Mouse (Mus musculus): Measurements from ENCODE around the gene Ngfr. TPM values are rescaled to one million over a fixed set of nuclear protein-coding genes. Genes with fewer than 3 reads are reported as not detected.
A peak's percentile ranks its signal among the peaks of the same experiment; 100 is the strongest.

Gene Ngfr
- polyA plus RNA-seq, 1 experiment from 2014 or later: 14.6 TPM

DNA sequence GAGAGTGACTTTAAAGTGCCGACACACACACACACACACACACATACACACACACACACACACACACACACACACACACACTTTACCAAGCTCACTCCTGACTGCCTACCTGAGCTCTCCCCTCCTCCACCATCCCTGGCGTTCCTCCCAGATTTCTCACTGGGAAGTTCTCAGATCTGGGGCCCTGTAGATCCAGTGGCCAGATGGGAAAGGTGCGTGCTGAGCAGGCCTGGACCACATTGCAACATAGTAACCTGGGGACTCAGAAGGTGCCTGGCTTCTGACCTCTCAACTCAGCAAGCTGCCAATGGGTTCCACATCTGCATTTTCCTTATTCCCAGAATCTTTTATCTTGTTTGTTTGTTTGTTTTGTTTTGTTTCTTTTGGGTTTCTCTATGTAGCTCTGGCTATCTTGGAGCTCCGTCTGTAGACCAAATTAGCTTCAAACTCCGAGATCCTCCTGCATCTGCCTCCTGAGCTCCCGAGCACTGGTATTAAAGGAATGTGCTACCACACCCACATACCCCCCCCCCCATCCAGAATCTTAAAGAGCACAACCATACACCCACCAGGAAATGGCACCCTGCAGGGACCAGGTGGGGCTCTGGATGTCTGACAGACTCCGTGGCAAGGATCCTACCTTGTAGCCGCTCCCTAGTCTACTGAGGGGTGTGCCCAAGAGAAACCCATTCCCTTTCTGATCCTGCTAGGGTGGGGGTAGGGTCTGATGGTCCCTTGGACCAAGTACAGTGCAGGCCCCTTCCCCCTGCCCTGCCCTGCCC is 42.8 kb downstream of the Ngfr start:
- no peaks in the 10 kb centered on the region for H3K36me3 ChIP-seq (ENCODE audit: control insufficient read depth, insufficient read depth, low read length)
- H3K9ac ChIP-seq (ENCODE audit: low read length): no peak overlapping the region
- H3K9me3 ChIP-seq (ENCODE audit: control insufficient read depth, low read length): no peaks in the 10 kb centered on the region
- H3K27me3 ChIP-seq (ENCODE audit: control insufficient read depth, insufficient read depth, low read length): no peaks in the 10 kb centered on the region
- no peak for ATAC-seq (ENCODE audit: low FRiP score)
- H3K4me1 ChIP-seq (ENCODE audit: control insufficient read depth, insufficient read depth, low read length): no peaks in the 10 kb centered on the region
- H3K4me3 ChIP-seq (ENCODE audit: low read depth, low read length): no peak overlapping the region
- DNase-seq (ENCODE audit: low spot score, missing footprints): no peak
- no peak overlapping the region for H3K4me2 ChIP-seq
- 88% methylated on average over 8 of the region's 8 CpGs for WGBS
- H3K27ac ChIP-seq (ENCODE audit: low read depth, low read length): no peak overlapping the region

GRCm38 (mm10) chr11:95540637-95541385 is 46.7 kb downstream of the Ngfr start:
- Histone ChIP-seq H3K27ac (ENCODE audit: low read depth, low read length) (no peak overlapping the region), H3K9ac (ENCODE audit: low read length) (no peak overlapping the region), H3K4me1 (ENCODE audit: control insufficient read depth, insufficient read depth, low read length) (no peaks in the 10 kb centered on the region), H3K4me3 (ENCODE audit: low read depth, low read length) (no peak overlapping the region), H3K4me2 (no peak overlapping the region), H3K9me3 (ENCODE audit: control insufficient read depth, low read length) (no peaks in the 10 kb centered on the region), H3K27me3 (ENCODE audit: control insufficient read depth, insufficient read depth, low read length) (no peaks in the 10 kb centered on the region), H3K36me3 (ENCODE audit: control insufficient read depth, insufficient read depth, low read length) (no peaks in the 10 kb centered on the region)
- WGBS: 37% methylated on average over 18 of the region's 18 CpGs
- no peak for ATAC-seq (ENCODE audit: low FRiP score)
- no peak for DNase-seq (ENCODE audit: low spot score, missing footprints)

DNA sequence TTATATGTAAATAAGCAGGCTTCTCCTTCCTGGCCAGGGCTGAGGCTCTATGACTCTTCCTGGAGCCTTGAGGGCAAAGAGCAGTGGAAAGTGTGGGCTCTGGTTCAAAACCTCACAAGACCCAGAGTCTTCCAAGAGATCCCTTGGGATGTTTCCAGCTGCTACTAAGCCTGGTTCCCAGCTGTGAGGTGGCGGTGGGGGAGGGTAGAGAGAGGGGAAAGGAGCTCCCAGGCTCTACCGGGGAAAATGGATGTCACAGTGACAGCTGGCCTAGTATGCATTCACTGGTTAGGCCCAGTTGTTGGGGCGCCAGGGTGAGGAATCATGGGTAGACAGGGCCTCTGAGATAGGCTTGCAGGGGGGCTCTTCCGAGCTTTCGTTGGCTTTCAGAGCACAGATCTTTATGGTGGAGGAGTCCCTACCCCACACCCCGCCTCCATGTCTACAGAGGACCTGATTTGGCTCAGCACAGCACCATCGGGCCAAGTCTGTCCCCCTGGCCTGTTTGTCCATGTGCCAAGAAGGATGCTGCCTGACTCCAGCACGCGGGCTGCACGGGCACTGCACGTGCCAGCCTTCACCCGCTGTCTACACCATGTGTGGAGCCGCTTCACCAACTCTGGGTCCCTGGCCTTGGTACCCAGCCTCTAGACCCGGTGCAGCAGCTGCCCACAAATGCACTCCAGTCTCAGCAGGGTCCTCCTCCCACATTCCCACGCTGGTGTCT is 49.0 kb downstream of the Ngfr start:
- ATAC-seq (ENCODE audit: low FRiP score) (no peak), DNase-seq (ENCODE audit: low spot score, missing footprints) (no peak)
- Histone ChIP-seq H3K27ac (ENCODE audit: low read depth, low read length) (no peak overlapping the region), H3K4me3 (ENCODE audit: low read depth, low read length) (no peak overlapping the region), H3K9ac (ENCODE audit: low read length) (no peak overlapping the region), H3K36me3 (ENCODE audit: control insufficient read depth, insufficient read depth, low read length) (no peaks in the 10 kb centered on the region), H3K4me1 (ENCODE audit: control insufficient read depth, insufficient read depth, low read length) (peaks cover 2% of the 10 kb centered on the region; the same call in 1 of the 2 replicates), H3K9me3 (ENCODE audit: control insufficient read depth, low read length) (no peaks in the 10 kb centered on the region), H3K27me3 (ENCODE audit: control insufficient read depth, insufficient read depth, low read length) (no peaks in the 10 kb centered on the region), H3K4me2 (no peak overlapping the region)
- 73% methylated on average over 15 of the region's 15 CpGs for WGBS

GRCm38 (mm10) chr11:95533484-95534160 is 53.9 kb downstream of the Ngfr start:
- DNase-seq (ENCODE audit: low spot score, missing footprints) (peak; percentile 99), ATAC-seq (ENCODE audit: low FRiP score) (peak; percentile 80)
- no peaks in the 10 kb centered on the region for H3K36me3 ChIP-seq (ENCODE audit: control insufficient read depth, insufficient read depth, low read length)
- no peaks in the 10 kb centered on the region for H3K9me3 ChIP-seq (ENCODE audit: control insufficient read depth, low read length)
- peaks cover 2% of the 10 kb centered on the region; the same call in 1 of the 2 replicates for H3K4me1 ChIP-seq (ENCODE audit: control insufficient read depth, insufficient read depth, low read length)
- whole genome bisulfite sequencing: 23% methylated on average over 24 of the region's 24 CpGs
- H3K4me3 ChIP-seq (ENCODE audit: low read depth, low read length): no peak overlapping the region
- H3K4me2 ChIP-seq: peak overlapping the region; percentile 35
- no peaks in the 10 kb centered on the region for H3K27me3 ChIP-seq (ENCODE audit: control insufficient read depth, insufficient read depth, low read length)
- no peak overlapping the region for H3K27ac ChIP-seq (ENCODE audit: low read depth, low read length)
- H3K9ac ChIP-seq (ENCODE audit: low read length): peak overlapping the region; percentile 40

DNA sequence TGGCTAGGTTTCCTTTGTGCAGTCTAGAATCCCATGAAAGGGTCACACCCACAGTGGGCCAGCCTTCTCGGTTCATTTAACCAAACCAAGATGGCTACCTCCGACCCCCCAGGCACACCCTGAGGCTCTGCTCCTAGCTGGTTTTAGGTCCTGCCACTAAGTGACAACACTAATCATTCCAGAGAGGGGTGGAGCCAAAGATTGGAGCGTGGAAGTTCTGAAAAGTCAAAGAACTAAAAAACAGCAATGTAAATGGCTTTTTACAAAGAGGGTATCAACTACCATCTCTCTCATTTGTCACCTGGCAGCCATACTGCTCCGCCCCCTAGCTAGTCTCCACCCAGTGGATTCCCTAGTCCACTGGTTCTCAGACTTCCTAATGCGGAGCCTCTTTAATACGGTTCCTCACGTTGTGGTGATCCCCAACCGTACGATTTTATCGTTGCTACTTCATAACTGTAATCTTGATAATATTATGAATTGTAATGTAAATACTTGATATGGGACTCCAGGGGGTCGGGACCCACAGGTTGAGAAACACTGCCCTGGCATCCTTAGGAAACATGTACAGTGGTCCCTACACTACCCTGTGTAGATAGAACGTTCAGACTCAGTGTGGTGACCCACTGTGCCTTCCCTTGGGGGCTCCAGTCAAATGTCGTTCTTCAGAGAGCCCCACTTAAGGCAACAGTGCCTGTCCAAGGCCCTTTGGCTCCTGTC is 55.0 kb downstream of the Ngfr start:
- Histone ChIP-seq H3K27ac (ENCODE audit: low read depth, low read length) (no peak overlapping the region), H3K9me3 (ENCODE audit: control insufficient read depth, low read length) (no peaks in the 10 kb centered on the region), H3K4me3 (ENCODE audit: low read depth, low read length) (no peak overlapping the region), H3K4me1 (ENCODE audit: control insufficient read depth, insufficient read depth, low read length) (peaks cover 2% of the 10 kb centered on the region; the same call in 1 of the 2 replicates), H3K27me3 (ENCODE audit: control insufficient read depth, insufficient read depth, low read length) (no peaks in the 10 kb centered on the region), H3K4me2 (no peak overlapping the region), H3K9ac (ENCODE audit: low read length) (no peak overlapping the region), H3K36me3 (ENCODE audit: control insufficient read depth, insufficient read depth, low read length) (no peaks in the 10 kb centered on the region)
- no peak for ATAC-seq (ENCODE audit: low FRiP score)
- DNase-seq (ENCODE audit: low spot score, missing footprints): peak; percentile 23
- WGBS: 80% methylated on average over 13 of the region's 13 CpGs

GRCm38 (mm10) chr11:95528231-95528630 is 59.3 kb downstream of the Ngfr start:
- H3K9me3 ChIP-seq (ENCODE audit: control insufficient read depth, low read length): no peaks in the 10 kb centered on the region
- H3K4me2 ChIP-seq: no peak overlapping the region
- H3K9ac ChIP-seq (ENCODE audit: low read length): no peak overlapping the region
- DNase-seq (ENCODE audit: low spot score, missing footprints) (peak; percentile 17), ATAC-seq (ENCODE audit: low FRiP score) (no peak)
- H3K4me3 ChIP-seq (ENCODE audit: low read depth, low read length): no peak overlapping the region
- no peaks in the 10 kb centered on the region for H3K4me1 ChIP-seq (ENCODE audit: control insufficient read depth, insufficient read depth, low read length)
- H3K36me3 ChIP-seq (ENCODE audit: control insufficient read depth, insufficient read depth, low read length): no peaks in the 10 kb centered on the region
- H3K27ac ChIP-seq (ENCODE audit: low read depth, low read length): no peak overlapping the region
- H3K27me3 ChIP-seq (ENCODE audit: control insufficient read depth, insufficient read depth, low read length): no peaks in the 10 kb centered on the region
- WGBS: 82% methylated on average over 3 of the region's 3 CpGs

- Histone ChIP-seq H3K4me3 (ENCODE audit: low read depth, low read length) (no peak overlapping the region), H3K9ac (ENCODE audit: low read length) (no peak overlapping the region), H3K36me3 (ENCODE audit: control insufficient read depth, insufficient read depth, low read length) (no peaks in the 10 kb centered on the region), H3K27me3 (ENCODE audit: control insufficient read depth, insufficient read depth, low read length) (no peaks in the 10 kb centered on the region), H3K4me1 (ENCODE audit: control insufficient read depth, insufficient read depth, low read length) (no peaks in the 10 kb centered on the region), H3K9me3 (ENCODE audit: control insufficient read depth, low read length) (no peaks in the 10 kb centered on the region), H3K4me2 (no peak overlapping the region), H3K27ac (ENCODE audit: low read depth, low read length) (no peak overlapping the region)
- WGBS: 92% methylated on average over 8 of the region's 8 CpGs
- peak; percentile 28 for DNase-seq (ENCODE audit: low spot score, missing footprints)
- no peak for ATAC-seq (ENCODE audit: low FRiP score)
These were observed 60.2 kb downstream of the Ngfr start for GRCm38 (mm10) chr11:95527307-95527706.

GRCm38 (mm10) chr11:95521563-95521962 is 66.0 kb downstream of the Ngfr start:
- peak; percentile 49; the same call in 1 of the 2 replicates for ATAC-seq (ENCODE audit: low FRiP score)
- no peaks in the 10 kb centered on the region for H3K9me3 ChIP-seq (ENCODE audit: control insufficient read depth, low read length)
- H3K4me3 ChIP-seq (ENCODE audit: low read depth, low read length): 0 out of 2 replicates have a peak overlapping the region, but pooled peaks have one; percentile 1
- no peak overlapping the region for H3K9ac ChIP-seq (ENCODE audit: low read length)
- H3K4me2 ChIP-seq: peak overlapping the region; percentile 27
- H3K36me3 ChIP-seq (ENCODE audit: control insufficient read depth, insufficient read depth, low read length): no peaks in the 10 kb centered on the region
- under 1% methylated on average over 13 of the region's 13 CpGs for WGBS
- H3K27me3 ChIP-seq (ENCODE audit: control insufficient read depth, insufficient read depth, low read length): no peaks in the 10 kb centered on the region; the same call in 1 of the 2 replicates
- H3K27ac ChIP-seq (ENCODE audit: low read depth, low read length): no peak overlapping the region
- DNase-seq (ENCODE audit: low spot score, missing footprints): peak; percentile 96
- H3K4me1 ChIP-seq (ENCODE audit: control insufficient read depth, insufficient read depth, low read length): peaks cover 7% of the 10 kb centered on the region

Data from midbrain, embryonic 11.5 days (tissue).